Mouse (Mus musculus): ENCODE measurements around the gene Rpl18a.
"Not testable (repeated sequence)": the region's sequence is repeated elsewhere in the genome, so short reads cannot be mapped to it uniquely, and the experiment has no call there.

The Rpl18a gene

GRCm38 (mm10) chr8:70903112-70903511 lies 5.9 kb upstream of the Rpl18a start:
- no peak for DNase-seq (ENCODE audit: low read depth)

- no peak for DNase-seq (ENCODE audit: low read depth)
These were observed 5.0 kb upstream of the Rpl18a start for GRCm38 (mm10) chr8:70902211-70902610.

- DNase-seq (ENCODE audit: low read depth): no peak
These were observed 3.7 kb upstream of the Rpl18a start for GRCm38 (mm10) chr8:70900872-70901387.

- DNase-seq (ENCODE audit: low read depth): no peak
These were observed 2.0 kb upstream of the Rpl18a start for GRCm38 (mm10) chr8:70899226-70899625.

GRCm38 (mm10) chr8:70898661-70899198 lies 1.5 kb upstream of the Rpl18a start:
- no peak for DNase-seq (ENCODE audit: low read depth)

- DNase-seq (ENCODE audit: low read depth): peak; percentile 73
These were observed 635 bp upstream of the Rpl18a start for GRCm38 (mm10) chr8:70897681-70898413.

- no peak for DNase-seq (ENCODE audit: low read depth)
These were observed 744 bp downstream of the Rpl18a start for GRCm38 (mm10) chr8:70896316-70897020.

- DNase-seq (ENCODE audit: low read depth): not testable (repeated sequence)
These were observed 1.5 kb downstream of the Rpl18a start for GRCm38 (mm10) chr8:70895571-70896259.

GRCm38 (mm10) chr8:70894771-70895545 lies 2.3 kb downstream of the Rpl18a start:
- no peak for DNase-seq (ENCODE audit: low read depth)

GRCm38 (mm10) chr8:70894385-70894720 lies 2.9 kb downstream of the Rpl18a start:
- DNase-seq (ENCODE audit: low read depth): no peak

GRCm38 (mm10) chr8:70893656-70894384 lies 3.4 kb downstream of the Rpl18a start:
- peak; percentile 86 for DNase-seq (ENCODE audit: low read depth)

GRCm38 (mm10) chr8:70892896-70893655 lies 4.1 kb downstream of the Rpl18a start:
- DNase-seq (ENCODE audit: low read depth): no peak

GRCm38 (mm10) chr8:70892022-70892895 lies 5.0 kb downstream of the Rpl18a start, which contains the start of gene Slc5a5:
Slc5a5 (minus strand) TSS chr8:70892757.
- no peak for DNase-seq (ENCODE audit: low read depth)

GRCm38 (mm10) chr8:70891356-70891755 lies 5.9 kb downstream of the Rpl18a start:
- no peak for DNase-seq (ENCODE audit: low read depth)

- no peak for DNase-seq (ENCODE audit: low read depth)
These were observed 6.6 kb downstream of the Rpl18a start for GRCm38 (mm10) chr8:70890656-70891055.

- DNase-seq (ENCODE audit: low read depth): no peak
These were observed 9.5 kb downstream of the Rpl18a start for GRCm38 (mm10) chr8:70887669-70888068.

- DNase-seq (ENCODE audit: low read depth): no peak
These were observed 11.6 kb downstream of the Rpl18a start for GRCm38 (mm10) chr8:70885612-70886011.

- DNase-seq (ENCODE audit: low read depth): no peak
These were observed 12.5 kb downstream of the Rpl18a start for GRCm38 (mm10) chr8:70884683-70885082.

- no peak for DNase-seq (ENCODE audit: low read depth)
These were observed 13.0 kb downstream of the Rpl18a start for GRCm38 (mm10) chr8:70884186-70884585.
